Mouse (Mus musculus) ovary, postnatal 14 days (tissue): Measurements from ENCODE around the gene Dnah9.

Experiments used
- DNase-seq: peaks from one replicate; pipeline ENCODE4 v3.0.0; 2022; ENCODE audit warnings: low spot score

Gene Dnah9

DNA sequence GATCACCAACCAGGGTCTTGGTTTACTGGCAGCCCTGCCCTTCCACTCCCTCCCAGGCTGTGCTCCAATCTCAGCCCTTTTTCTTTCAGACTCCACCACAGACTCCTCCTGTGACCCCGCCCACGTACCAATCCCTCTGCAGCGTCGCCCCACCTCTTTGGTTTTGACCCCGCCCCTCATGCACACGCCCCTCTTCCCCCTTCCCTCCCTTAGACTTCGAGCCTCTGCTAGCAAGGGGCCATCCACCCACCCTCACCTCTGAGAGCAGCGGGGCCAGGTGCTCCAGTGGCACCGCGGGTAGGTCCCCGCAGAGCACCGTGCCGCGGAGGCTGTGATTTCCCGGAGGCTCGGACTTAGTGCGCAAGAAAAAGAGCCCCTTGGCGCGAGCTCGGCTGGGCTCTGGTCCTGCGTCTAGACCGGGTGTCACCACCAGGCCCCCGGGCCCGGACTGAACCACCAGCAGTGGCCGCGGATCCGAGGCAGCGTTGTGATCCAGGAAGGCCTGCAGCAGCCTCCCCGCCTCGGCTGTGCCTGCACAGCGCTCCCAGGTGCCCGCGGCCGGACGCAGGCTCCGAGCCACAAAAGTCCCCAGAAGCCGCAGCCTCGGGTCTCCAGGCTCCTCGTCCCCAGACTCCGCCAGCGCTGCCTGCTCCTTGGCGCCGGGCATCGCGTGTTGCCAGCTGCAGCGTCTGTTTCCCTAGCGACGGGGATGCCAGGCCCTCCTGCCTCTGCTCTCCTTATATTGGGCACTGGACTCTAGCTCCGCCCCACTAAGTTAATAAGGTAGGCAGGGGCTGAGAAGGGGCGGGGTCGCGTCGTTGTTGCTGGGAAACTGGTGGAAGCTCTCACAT lies at the start of gene Dnah9:
Dnah9 (minus strand) TSS at position 751 of the 851 bp plus-strand sequence.
- peak; percentile 55 for DNase-seq

GRCm38 (mm10) chr11:66188627-66189287 lies 20.4 kb upstream of the Dnah9 start:
- DNase-seq, result peak; percentile 23

DNA sequence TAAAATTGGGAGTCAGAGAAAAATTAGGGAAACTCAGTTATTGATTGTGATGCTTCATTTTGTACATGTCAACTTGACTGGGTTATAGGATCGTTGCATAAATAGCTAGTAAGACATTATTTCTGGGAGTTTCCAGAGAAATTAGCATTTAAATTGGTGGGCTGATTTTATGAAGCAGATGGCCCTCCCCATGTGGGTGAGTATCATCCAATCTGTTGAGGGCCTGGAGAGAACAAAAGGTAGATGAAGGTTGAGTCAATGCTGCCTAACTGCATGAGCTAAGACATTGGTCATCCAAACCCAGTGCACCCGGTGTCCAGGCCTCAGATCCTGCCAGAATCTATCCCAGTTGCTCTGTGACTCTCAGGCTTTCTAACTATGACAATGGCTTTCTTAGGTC lies 19.8 kb upstream of the Dnah9 start:
- DNase-seq, result no peak

DNA sequence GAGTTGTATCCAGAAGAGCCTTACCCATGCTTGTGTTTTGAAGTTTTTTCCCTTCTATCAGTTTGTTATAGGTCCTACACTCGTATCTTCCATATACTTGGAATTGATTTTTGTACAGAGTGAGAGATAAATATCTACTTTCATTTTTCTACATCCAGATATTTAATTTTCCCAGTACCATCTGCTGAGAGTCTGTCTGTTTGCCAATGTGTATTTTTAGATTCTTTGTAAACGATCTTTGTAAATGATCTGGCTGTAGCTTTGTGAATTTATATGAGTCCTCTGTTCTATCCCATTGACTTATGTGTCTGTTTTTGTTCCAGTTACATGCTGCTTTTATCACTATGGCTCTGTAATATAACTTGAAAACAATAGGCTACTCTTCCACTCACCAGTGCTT lies 9.4 kb upstream of the Dnah9 start:
- DNase-seq, result no peak

GRCm38 (mm10) chr11:66164022-66164421 lies 4.3 kb downstream of the Dnah9 start:
- no peak for DNase-seq

DNA sequence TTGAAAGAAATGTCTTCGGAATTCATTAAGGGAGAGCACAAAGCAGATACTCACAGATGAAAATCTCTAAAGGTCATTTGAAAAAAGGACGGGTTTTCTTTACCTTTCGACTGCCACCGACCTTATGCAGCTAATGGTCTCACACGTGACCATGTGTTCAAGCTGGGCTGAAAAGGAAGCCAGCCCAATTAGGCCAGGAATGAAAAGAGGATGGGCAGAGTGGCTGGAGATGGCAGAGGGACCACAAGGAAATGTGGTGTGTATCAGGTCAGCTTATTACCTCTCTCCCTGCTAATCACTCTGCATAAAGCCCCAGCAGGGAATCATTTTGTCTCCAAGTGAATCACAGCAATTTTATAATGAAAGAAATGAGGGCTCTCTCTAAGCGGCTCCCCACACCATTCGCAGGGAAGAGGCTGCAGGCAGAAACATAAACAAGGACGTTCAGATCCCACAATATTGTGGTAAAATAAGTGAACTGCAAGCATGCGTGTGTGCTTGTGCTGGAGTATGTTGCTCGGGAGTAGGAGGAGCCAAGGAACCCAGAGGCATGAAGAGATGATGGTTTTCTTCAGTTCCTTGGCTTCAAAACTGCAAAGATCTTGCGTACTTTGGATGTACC lies 27.6 kb downstream of the Dnah9 start:
- DNase-seq, result no peak

- no peak for DNase-seq
Measured at GRCm38 (mm10) chr11:66134826-66135225, 33.5 kb downstream of the Dnah9 start.

DNA sequence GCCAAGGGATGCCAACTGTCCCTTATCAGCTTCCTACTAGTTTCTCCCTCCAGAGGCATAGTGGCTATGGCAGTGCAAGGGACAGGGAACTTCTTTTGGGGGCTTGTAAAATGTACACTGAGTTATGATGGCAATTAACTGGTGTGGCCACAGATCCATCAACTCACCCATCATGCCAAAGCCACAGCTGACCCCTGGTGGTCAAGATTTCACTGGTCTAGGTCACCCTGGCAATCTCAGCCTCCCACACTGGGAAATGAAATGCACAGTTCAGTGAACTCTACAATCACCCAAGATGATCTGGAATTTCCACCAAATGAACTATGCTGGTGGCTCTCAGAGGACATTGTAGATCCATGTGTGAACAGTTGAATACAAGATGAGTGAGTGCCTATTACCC lies 42.2 kb downstream of the Dnah9 start:
- no peak for DNase-seq

DNA sequence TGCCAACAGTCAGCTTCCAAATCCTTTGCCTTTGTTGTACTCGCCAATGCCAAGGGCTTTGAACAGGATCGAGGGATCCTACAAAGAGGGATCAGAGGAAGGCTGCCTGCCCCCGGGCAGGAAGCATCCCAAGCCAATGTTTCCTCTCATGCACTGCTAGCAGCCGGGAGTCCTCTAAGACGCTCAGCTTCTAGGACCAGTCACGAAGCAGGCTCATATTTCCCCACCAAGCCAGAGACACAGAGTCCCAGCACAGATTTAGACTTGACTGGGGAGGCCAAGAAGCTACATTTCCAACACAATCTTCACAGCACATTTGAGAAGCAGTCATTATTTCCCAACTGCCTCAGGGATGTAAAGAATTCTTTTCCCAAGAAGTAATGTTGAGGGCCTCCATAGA lies 43.9 kb downstream of the Dnah9 start:
- DNase-seq, result no peak

- DNase-seq, result peak; percentile 15
Measured at GRCm38 (mm10) chr11:66122017-66122416, 46.3 kb downstream of the Dnah9 start.

GRCm38 (mm10) chr11:66083663-66084254 lies 84.6 kb downstream of the Dnah9 start:
- no peak for DNase-seq

- no peak for DNase-seq
Measured at GRCm38 (mm10) chr11:66072921-66073320, 95.4 kb downstream of the Dnah9 start.

- no peak for DNase-seq
Measured at GRCm38 (mm10) chr11:66058956-66059355, 109.4 kb downstream of the Dnah9 start.

DNA sequence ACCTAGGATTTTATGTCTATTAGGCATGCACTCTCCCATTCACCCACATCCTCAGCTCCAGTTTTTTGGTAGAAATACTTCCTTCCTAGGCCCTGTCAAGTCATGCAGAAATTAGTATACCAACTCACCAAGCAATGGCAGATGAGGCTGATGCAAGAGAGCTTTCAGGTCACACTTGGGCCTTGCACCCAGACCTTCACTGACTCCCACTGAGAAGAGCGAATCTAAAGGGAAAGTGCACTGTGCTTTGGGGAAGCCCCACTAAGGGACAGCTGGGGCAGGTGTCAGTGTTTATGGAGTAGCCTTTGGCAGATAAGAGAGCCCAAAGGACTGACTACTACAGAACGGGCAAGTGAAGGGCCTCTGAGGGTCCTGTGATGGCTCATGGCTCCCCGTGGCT lies 117.1 kb downstream of the Dnah9 start:
- no peak for DNase-seq

DNA sequence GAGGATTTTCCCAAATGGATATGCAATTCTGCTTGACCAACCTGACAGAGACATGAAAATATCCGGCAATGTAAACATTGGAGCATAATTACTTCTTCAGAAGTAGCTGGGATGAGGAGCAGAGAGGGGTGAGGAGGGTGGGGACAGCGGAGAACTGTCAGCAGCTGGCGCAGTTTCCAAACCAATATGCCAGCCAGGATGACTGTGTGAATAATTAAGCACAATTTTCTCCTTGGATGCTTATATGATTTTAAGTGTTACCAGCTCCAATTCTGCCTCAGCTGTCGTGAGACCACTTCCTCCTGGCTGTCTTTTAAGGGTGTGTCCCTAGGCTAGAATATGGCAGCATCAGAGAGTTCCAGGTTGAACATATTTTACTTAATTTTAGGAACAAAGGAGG lies 119.2 kb downstream of the Dnah9 start:
- no peak for DNase-seq

DNA sequence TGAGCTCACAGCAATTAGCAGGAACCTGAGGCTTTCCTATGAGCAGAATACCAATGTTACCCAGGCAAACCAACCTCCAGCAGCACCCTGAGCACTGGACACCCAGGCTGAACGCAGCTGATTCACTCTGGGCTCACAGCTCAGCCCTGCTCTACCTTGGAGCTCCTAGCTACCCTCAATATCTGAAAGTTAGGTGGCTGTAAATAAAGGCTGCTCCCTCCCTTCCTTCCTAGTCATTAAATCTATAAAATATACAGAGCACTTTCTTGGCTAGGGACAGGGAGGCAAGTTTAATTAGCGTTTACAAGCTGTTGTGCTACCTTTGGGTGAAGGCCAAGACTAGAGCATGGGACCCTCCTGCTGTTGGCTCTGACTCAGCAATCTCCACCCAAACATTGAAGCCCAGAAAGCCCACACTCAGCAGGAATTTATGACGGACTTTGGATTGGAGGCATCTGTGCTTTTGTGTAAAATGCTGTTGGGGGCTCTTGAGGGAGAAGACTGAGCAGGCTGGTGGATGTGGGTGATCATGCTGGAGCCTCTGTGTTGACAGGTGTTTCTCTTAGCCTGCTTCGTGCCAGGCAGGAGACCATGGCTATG lies 121.7 kb downstream of the Dnah9 start:
- DNase-seq, result no peak

- DNase-seq, result no peak
Measured at GRCm38 (mm10) chr11:66043635-66044034, 124.7 kb downstream of the Dnah9 start.

DNA sequence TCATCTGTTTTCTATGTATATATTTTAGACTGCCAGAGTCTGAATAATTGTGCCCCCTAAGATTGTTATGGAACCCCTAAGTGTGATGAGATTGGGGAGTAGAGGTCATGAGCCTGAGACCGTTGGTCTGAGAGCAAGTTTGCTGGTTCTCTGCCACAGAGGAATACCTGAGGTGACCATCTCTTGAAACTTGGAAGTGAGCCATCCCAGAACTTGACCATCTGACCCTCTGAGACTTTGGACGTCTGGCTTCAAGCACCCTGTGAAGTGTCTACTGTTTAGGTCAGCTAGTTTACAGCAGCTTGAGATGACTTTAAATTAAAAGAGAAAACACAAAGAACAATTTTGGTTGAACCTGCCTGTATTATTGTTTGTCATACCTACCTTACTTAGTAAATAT lies 125.8 kb downstream of the Dnah9 start:
- DNase-seq, result no peak

GRCm38 (mm10) chr11:66025728-66026127 lies 142.6 kb downstream of the Dnah9 start:
- no peak for DNase-seq

DNA sequence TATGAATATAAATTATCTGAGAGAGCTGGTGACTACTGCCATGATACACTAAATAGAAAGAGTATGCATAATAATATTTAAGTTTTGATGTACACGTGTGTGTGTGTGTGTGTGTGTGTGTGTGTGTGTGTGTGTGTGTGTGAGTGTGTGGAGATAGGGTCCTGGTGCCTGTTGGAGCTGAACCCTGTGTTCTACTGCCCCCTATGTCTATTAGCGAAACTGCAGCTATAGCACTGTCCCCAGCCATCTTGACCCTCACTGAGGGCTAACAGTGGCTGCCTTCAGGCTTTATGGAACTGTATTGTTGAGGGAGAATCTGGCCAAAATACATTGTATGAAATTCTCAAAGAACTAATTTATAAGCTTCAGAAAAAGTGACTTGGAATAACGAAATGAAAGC lies 192.5 kb downstream of the Dnah9 start:
- no peak for DNase-seq

DNA sequence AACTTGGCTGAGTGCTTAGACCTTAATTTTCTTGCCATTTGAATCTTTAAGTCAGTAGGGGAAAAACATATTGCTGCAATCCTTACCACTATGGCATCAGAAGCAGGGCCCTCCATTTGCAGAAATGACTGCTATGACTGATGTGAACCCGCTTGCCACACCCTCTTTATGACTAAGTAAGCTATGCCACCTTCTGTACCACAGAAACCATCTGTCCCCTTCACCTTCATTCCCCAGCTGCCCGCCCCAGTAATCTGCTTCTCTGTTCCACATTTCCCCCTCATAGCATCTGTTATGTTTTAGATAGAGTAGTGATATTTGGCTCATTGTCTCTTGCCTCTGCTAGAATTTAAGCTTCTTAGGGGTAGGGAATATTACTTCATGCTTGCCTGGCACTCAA lies 237.6 kb downstream of the Dnah9 start:
- no peak for DNase-seq

DNA sequence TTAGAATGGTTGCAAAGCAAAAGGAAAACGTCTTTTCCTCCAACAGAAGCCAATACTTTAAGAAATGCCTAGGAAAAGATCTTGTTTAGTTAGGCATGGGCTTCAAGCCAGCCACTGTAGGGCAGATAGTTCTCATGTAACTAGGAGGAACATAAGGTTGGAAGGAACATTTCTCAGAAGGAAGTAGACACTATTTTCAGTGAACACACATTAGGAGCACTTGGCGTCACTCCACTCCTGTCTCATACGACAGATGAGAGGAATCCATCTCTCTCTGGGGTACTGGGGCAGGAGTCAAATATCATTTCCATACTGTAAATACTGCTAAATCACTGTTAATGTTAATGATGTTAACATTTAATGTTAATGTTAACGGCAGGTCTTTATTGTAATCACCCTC lies 238.0 kb downstream of the Dnah9 start:
- no peak for DNase-seq
